Mouse (Mus musculus) gastrocnemius, postnatal 14 days (tissue): ENCODE measurements around the gene Olfr1260. TPM values are rescaled to one million over a fixed set of nuclear protein-coding genes. Genes with fewer than 3 reads are reported as not detected.

Experiments
- DNase-seq: peaks from one replicate; pipeline ENCODE4 v3.0.0; 2021; ENCODE audit warnings: mixed read lengths
- intact Hi-C: fragments of 180-260 bp; cut with DNase I; formaldehyde crosslinking; loops from one replicate; pipeline ENCODE4 v1.15.1; 2025; ENCODE audit warnings: low total_unique reads
- long read RNA-seq, 2 experiments: library from polyadenylated mRNA; stranded (forward); transcript quantifications; one replicate each; pipeline ENCODE4 v2.0.0; 2021
- total RNA-seq, 2 experiments: library from RNA; stranded (reverse); gene quantifications; 2 replicates each; pipeline ENCODE4 v1.2.3; 2021

The Olfr1260 gene
- not detected for total RNA-seq
- long read RNA-seq, experiment 1 = 0 reads
- long read RNA-seq, experiment 2 = 0 reads

GRCm38 (mm10) chr2:89974184-89974583, at the start of gene Olfr1260:
TSS of gene Olfr1260 (plus strand) at chr2:89974340.
- no peak for DNase-seq
- intact Hi-C loops = no loop called here

GRCm38 (mm10) chr2:89927009-89927408, 47.1 kb upstream of the Olfr1260 start, which contains the start of gene Olfr1258:
TSS of gene Olfr1258 (plus strand) at chr2:89927309.
- DNase-seq = no peak
- intact Hi-C loops = no loop called here

- intact Hi-C loops = no loop called here
- DNase-seq = no peak
These were observed 25.6 kb upstream of the Olfr1260 start, which contains the start of gene Olfr1259 for GRCm38 (mm10) chr2:89948564-89948963. TSS of gene Olfr1259 (minus strand) at chr2:89948664.

- intact Hi-C loops = no loop called here
- no peak for DNase-seq
These were observed 3.6 kb downstream of the Olfr1260 start for GRCm38 (mm10) chr2:89977709-89978108.

- intact Hi-C loops = no loop called here
These were observed 16.8 kb downstream of the Olfr1260 start, which contains the start of gene Olfr1261 for GRCm38 (mm10) chr2:89990921-89991320. TSS of gene Olfr1261 (plus strand) at chr2:89991221.

GRCm38 (mm10) chr2:89999845-90000244, 25.7 kb downstream of the Olfr1260 start, which contains the start of gene Olfr1262:
TSS of gene Olfr1262 (plus strand) at chr2:90000145.
- intact Hi-C loops = no loop called here
- no peak for DNase-seq

More at GRCm38 (mm10) chr2:89990921-89991320, 16.8 kb downstream of the Olfr1260 start, which contains the start of gene Olfr1261:
- no peak for DNase-seq

- no peak for DNase-seq
- intact Hi-C loops = no loop called here
These were observed 37.7 kb downstream of the Olfr1260 start, which contains the start of gene Olfr1263 for GRCm38 (mm10) chr2:90011831-90012230. TSS of gene Olfr1263 (plus strand) at chr2:90012131.

GRCm38 (mm10) chr2:90025477-90025876, 51.3 kb downstream of the Olfr1260 start, which contains the start of gene Olfr1264:
TSS of gene Olfr1264 (minus strand) at chr2:90025577.
- DNase-seq = no peak
- intact Hi-C loops = no loop called here

Other genes with a start within 250 kb of the Olfr1260 start
- not detected for gene Olfr1252, start 249.3 kb upstream of the Olfr1260 start, total RNA-seq
- not detected for gene Olfr1253, start 217.2 kb upstream of the Olfr1260 start, total RNA-seq
- not detected for gene Olfr1254, start 180.7 kb upstream of the Olfr1260 start, total RNA-seq
- gene Olfr1255, start 162.3 kb upstream of the Olfr1260 start, total RNA-seq = not detected
- gene Olfr1256, start 132.8 kb upstream of the Olfr1260 start, total RNA-seq = not detected
- not detected for gene Olfr48, start 126.1 kb upstream of the Olfr1260 start, total RNA-seq
- not detected for gene Olfr1257, start 95.9 kb upstream of the Olfr1260 start, total RNA-seq
- gene Olfr1258, start 47.0 kb upstream of the Olfr1260 start, total RNA-seq = not detected
- not detected for gene Olfr1259, start 25.7 kb upstream of the Olfr1260 start, total RNA-seq
- gene Olfr1261, start 16.9 kb downstream of the Olfr1260 start, total RNA-seq = not detected
- gene Olfr1262, start 25.8 kb downstream of the Olfr1260 start, total RNA-seq = not detected
- gene Olfr1263, start 37.8 kb downstream of the Olfr1260 start, total RNA-seq = not detected
- not detected for gene Olfr1264, start 51.2 kb downstream of the Olfr1260 start, total RNA-seq
- not detected for gene Olfr1265, start 61.0 kb downstream of the Olfr1260 start, total RNA-seq
- not detected for gene Olfr140, start 89.3 kb downstream of the Olfr1260 start, total RNA-seq
- gene Olfr1269, start 147.1 kb downstream of the Olfr1260 start, total RNA-seq = not detected
- not detected for gene Olfr32, start 168.0 kb downstream of the Olfr1260 start, total RNA-seq
- gene Olfr1270, start 178.8 kb downstream of the Olfr1260 start, total RNA-seq = not detected